Mouse (Mus musculus) intestine, embryonic 15.5 days (tissue): ENCODE measurements around the gene Gm12355. TPM values are rescaled to one million over a fixed set of nuclear protein-coding genes. Genes with fewer than 3 reads are reported as not detected.

Source experiments
- polyA plus RNA-seq: library from polyadenylated mRNA; unstranded; fragments of >200 nt; fragmentation: Nextera tagmentation; extraction: Ambion mirVana; gene quantifications from 2 replicates; pipeline ENCODE4 v1.2.1, GENCODE M21; 2015

The Gm12355 gene
- polyA plus RNA-seq, 1 experiment from 2014 or later: 0.99 TPM

Other genes with a start within 250 kb of the Gm12355 start
- gene Tcap, start 241.8 kb downstream of the Gm12355 start, polyA plus RNA-seq: 0.25 TPM in 1 of 2 replicates, not detected in the other
- 0.19 TPM in 1 of 2 replicates, not detected in the other for gene Pnmt, start 239.2 kb downstream of the Gm12355 start, polyA plus RNA-seq
- 15.5 and 16.7 TPM in 2 replicates for gene Pgap3, start 225.2 kb downstream of the Gm12355 start, polyA plus RNA-seq
- 31.9 and 35.1 TPM in 2 replicates for gene Erbb2, start 213.2 kb downstream of the Gm12355 start, polyA plus RNA-seq
- gene Mien1, start 186.7 kb downstream of the Gm12355 start, polyA plus RNA-seq: 202 and 212 TPM in 2 replicates
- 71.0 and 73.7 TPM in 2 replicates for gene Grb7, start 179.3 kb downstream of the Gm12355 start, polyA plus RNA-seq
- 0.21 and 0.24 TPM in 2 replicates for gene Ikzf3, start 79.6 kb downstream of the Gm12355 start, polyA plus RNA-seq
- 0.53 and 0.60 TPM in 2 replicates for gene Zpbp2, start 74.6 kb downstream of the Gm12355 start, polyA plus RNA-seq
- 50.5 and 55.2 TPM in 2 replicates for gene Ormdl3, start 38.3 kb downstream of the Gm12355 start, polyA plus RNA-seq
- not detected in 2 replicates for gene Lrrc3c, start 27.4 kb downstream of the Gm12355 start, polyA plus RNA-seq
- gene Gsdma3, start 699 bp upstream of the Gm12355 start, polyA plus RNA-seq: not detected in 2 replicates
- gene Gsdma2, start 21.1 kb upstream of the Gm12355 start, polyA plus RNA-seq: 0.20 and 0.21 TPM in 2 replicates
- 0.10 TPM in 1 of 2 replicates, not detected in the other for gene Gsdma, start 38.7 kb upstream of the Gm12355 start, polyA plus RNA-seq
- 195 and 202 TPM in 2 replicates for gene Psmd3, start 56.9 kb upstream of the Gm12355 start, polyA plus RNA-seq
- gene Csf3, start 75.6 kb upstream of the Gm12355 start, polyA plus RNA-seq: not detected in 2 replicates
- gene Med24, start 103.8 kb upstream of the Gm12355 start, polyA plus RNA-seq: 39.6 and 42.5 TPM in 2 replicates
- 42.7 and 45.5 TPM in 2 replicates for gene Thra, start 115.0 kb upstream of the Gm12355 start, polyA plus RNA-seq
- 2.6 and 2.7 TPM in 2 replicates for gene Nr1d1, start 149.7 kb upstream of the Gm12355 start, polyA plus RNA-seq
- 18.9 and 19.7 TPM in 2 replicates for gene Msl1, start 169.9 kb upstream of the Gm12355 start, polyA plus RNA-seq
- 28.2 and 29.8 TPM in 2 replicates for gene Casc3, start 179.2 kb upstream of the Gm12355 start, polyA plus RNA-seq
- 1.1 and 1.2 TPM in 2 replicates for gene Rapgefl1, start 211.1 kb upstream of the Gm12355 start, polyA plus RNA-seq
- 3.7 and 4.2 TPM in 2 replicates for gene Wipf2, start 238.0 kb upstream of the Gm12355 start, polyA plus RNA-seq